ENCODE assay signal across 8 mouse cellular contexts in the genomic region with DNA sequence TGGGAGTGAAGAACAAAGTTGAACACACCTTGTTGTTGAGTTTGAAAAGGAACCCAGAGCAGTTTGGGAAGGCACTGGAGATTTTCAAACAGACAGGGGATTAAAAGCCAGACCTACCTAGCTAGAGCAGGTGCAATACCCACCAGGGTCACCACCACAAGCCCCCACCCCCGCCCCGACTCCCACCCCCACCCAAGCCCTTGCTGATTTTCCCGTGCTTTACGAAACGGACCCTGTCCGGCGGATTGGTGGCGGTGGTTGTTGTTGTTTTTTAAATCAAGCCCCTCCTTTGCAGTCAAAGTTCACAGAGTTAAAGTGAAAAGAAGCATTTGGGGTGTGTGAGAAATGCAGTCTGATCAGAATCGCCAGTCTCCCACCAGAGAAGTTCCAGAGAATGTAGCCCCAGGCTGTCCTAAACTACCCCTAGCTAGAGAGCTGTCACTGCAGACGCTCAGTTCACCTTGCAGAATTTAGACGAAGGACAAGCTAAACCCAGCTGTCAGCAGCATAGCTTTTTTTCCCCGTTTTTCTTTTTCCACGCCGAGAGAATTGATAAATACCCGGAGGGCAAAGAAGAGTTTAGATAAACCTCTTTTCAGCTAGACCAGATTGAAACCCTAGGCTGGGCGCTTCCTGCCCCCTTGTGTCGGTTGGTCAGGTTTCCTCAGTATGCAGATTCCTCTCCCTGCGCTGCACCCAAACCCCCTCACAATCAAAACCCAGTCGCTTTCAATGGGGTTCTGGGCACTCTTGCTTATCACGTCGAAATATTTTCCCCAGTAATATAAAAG. TPM values are rescaled to one million over a fixed set of nuclear protein-coding genes. Genes with fewer than 3 reads are reported as not detected.
DNase-seq lines count a peak whose midpoint lies in the region; ATAC-seq and TF ChIP-seq lines count a peak whose summit lies in the region.

No protein-coding gene starts in this region.

- peak overlapping the region; percentile 48 for H3K4me3 ChIP-seq in left cerebral cortex, adult 2 months
- H3K4me3 ChIP-seq in limb, embryonic 14.5 days (replicated peaks; ENCODE audit: low read length): peak overlapping the region; percentile 55
- H3K4me3 ChIP-seq in midbrain, embryonic 16.5 days (ENCODE audit: low read depth, low read length): peak overlapping the region; percentile 54
- H3K4me3 ChIP-seq in thymus, adult 2 months (ENCODE audit: control insufficient read depth, insufficient read depth, low read length): no peak overlapping the region

- peaks cover 10% of the 10 kb centered on the region for H3K36me3 ChIP-seq in limb, embryonic 14.5 days (ENCODE audit: control insufficient read depth, insufficient read depth, low read length)
- H3K36me3 ChIP-seq in midbrain, embryonic 16.5 days (ENCODE audit: control insufficient read depth, insufficient read depth, low read length): no peaks in the 10 kb centered on the region
- no peaks in the 10 kb centered on the region for H3K36me3 ChIP-seq in thymus, adult 2 months (ENCODE audit: control insufficient read depth, insufficient read depth, low read length)

- H3K27me3 ChIP-seq in limb, embryonic 14.5 days (ENCODE audit: control insufficient read depth, insufficient read depth, low read length): peaks cover 8% of the 10 kb centered on the region; the same call in 1 of the 2 replicates
- peaks cover 19% of the 10 kb centered on the region for H3K27me3 ChIP-seq in midbrain, embryonic 16.5 days (ENCODE audit: control insufficient read depth, insufficient read depth, low read depth, low read length)
- H3K27me3 ChIP-seq in thymus, adult 2 months (ENCODE audit: control insufficient read depth, insufficient read depth, low read length): peaks cover 8% of the 10 kb centered on the region; the same call in 1 of the 2 replicates

- ATAC-seq in hematopoietic stem cell, adult 5-6 weeks (replicated peaks in 1 of 2; ENCODE audit: insufficient read depth in 1 of 2, low FRiP score in 2 of 2, low TSS enrichment in 1 of 2, low read depth in 1 of 2, poor library complexity in 2 of 2, severe bottlenecking in 2 of 2): peak; percentile 27 to 62; a peak in 2 of 4 replicates
- ATAC-seq in limb, embryonic 14.5 days (ENCODE audit: low FRiP score, low read depth): no peak
- no peak for ATAC-seq in midbrain, embryonic 16.5 days

- H3K4me2 ChIP-seq in limb, embryonic 14.5 days (replicated peaks; ENCODE audit: low read depth, low read length, severe bottlenecking): peak overlapping the region; percentile 100
- H3K4me2 ChIP-seq in midbrain, embryonic 16.5 days (ENCODE audit: low read length): peak overlapping the region; percentile 99

- no peak for DNase-seq in left cerebral cortex, adult 2 months (ENCODE audit: extremely low spot score in 1 of 2, low spot score in 2 of 2)
- DNase-seq in left cerebral cortex, postnatal 36 days (ENCODE audit: low spot score in 2 of 2): no peak
- peak; percentile 73 for DNase-seq in embryo, embryonic 11 days
- peak; percentile 49 for DNase-seq in limb, embryonic 14.5 days (ENCODE audit: low spot score)
- no peak for DNase-seq in thymus, adult 2 months
- DNase-seq in thymus, postnatal 14 days: no peak

- intact Hi-C loops in left cerebral cortex, adult 2 months (cut with DNase I): loop anchor here (1.0 kb wide), 2 partner anchors 68 to 133 kb away; no protein-coding TSS in a partner anchor
- intact Hi-C loops in left cerebral cortex, postnatal 36 days (cut with DNase I): loop anchor here (5.0 kb wide), 2 partner anchors 71 to 131 kb away; no protein-coding TSS in a partner anchor

- peaks cover 16% of the 10 kb centered on the region; the same call in 1 of the 2 replicates for H3K9me3 ChIP-seq in limb, embryonic 14.5 days (ENCODE audit: control insufficient read depth, low read length)
- H3K9me3 ChIP-seq in midbrain, embryonic 16.5 days (replicated peaks; ENCODE audit: control insufficient read depth, low read length, poor library complexity, severe bottlenecking): peaks cover 4% of the 10 kb centered on the region; the same call in 1 of the 2 replicates

- no peak overlapping the region for H3K27ac ChIP-seq in left cerebral cortex, adult 2 months
- H3K27ac ChIP-seq in limb, embryonic 14.5 days (replicated peaks; ENCODE audit: low read depth, low read length): no peak overlapping the region
- no peak overlapping the region for H3K27ac ChIP-seq in midbrain, embryonic 16.5 days (ENCODE audit: low read length)
- no peak overlapping the region for H3K27ac ChIP-seq in thymus, adult 2 months (ENCODE audit: control insufficient read depth, insufficient read depth, low read length)

- TF ChIP-seq CTCF in left cerebral cortex, adult 2 months (IDR thresholded peaks at IDR 0.05): peak; percentile 51
- TF ChIP-seq CTCF in thymus, adult 2 months (IDR thresholded peaks at IDR 0.05; ENCODE audit: borderline replicate concordance, control insufficient read depth, extremely low read depth, insufficient read depth, low read length, poor library complexity): no peak

- 0 out of 2 replicates have a peak, but pooled peaks cover 10% of the 10 kb centered on the region for H3K4me1 ChIP-seq in limb, embryonic 14.5 days (ENCODE audit: control insufficient read depth, insufficient read depth, low read length)
- H3K4me1 ChIP-seq in midbrain, embryonic 16.5 days (ENCODE audit: control insufficient read depth, insufficient read depth, low read length): peaks cover 18% of the 10 kb centered on the region
- no peaks in the 10 kb centered on the region for H3K4me1 ChIP-seq in thymus, adult 2 months (replicated peaks; ENCODE audit: control insufficient read depth, insufficient read depth, low read length)

- under 1% methylated on average over 21 of the region's 21 CpGs for WGBS in limb, embryonic 14.5 days
- WGBS in midbrain, embryonic 16.5 days: under 1% methylated on average over 21 of the region's 21 CpGs
- 5% methylated on average over 21 of the region's 21 CpGs for WGBS in thymus, adult 2 months

- H3K9ac ChIP-seq in limb, embryonic 14.5 days (ENCODE audit: low read depth, low read length, severe bottlenecking): no peak overlapping the region
- H3K9ac ChIP-seq in midbrain, embryonic 16.5 days (ENCODE audit: low read depth, low read length): no peak overlapping the region

- TF ChIP-seq POLR2A in limb, embryonic 14.5 days (IDR thresholded peaks at IDR 0.05; ENCODE audit: borderline replicate concordance, extremely low read depth, insufficient read depth, insufficient read length): no peak
- no peak for TF ChIP-seq POLR2A in thymus, adult 2 months (IDR thresholded peaks at IDR 0.05; ENCODE audit: control insufficient read depth, extremely low read depth, insufficient read depth, low read length, poor library complexity)

RNA-seq across cellular contexts. Expression of a gene that starts 0.8 kb away (rescaled TPM):
- 1 to 10 TPM; 1.4 to 2.2 TPM for total RNA-seq in left cerebral cortex, adult 2 months (2021)
- 1 to 10 TPM; 1.2 to 1.5 TPM for total RNA-seq in left cerebral cortex, postnatal 36 days (2021)
- total RNA-seq in hematopoietic stem cell, adult 5-6 weeks (2017): not detected in 2 replicates
- polyA plus RNA-seq in limb, embryonic 14.5 days (2012; rRNA removed): 15.2 and 16.8 TPM in 2 replicates
- 10.0 and 10.9 TPM in 2 replicates for polyA plus RNA-seq in limb, embryonic 14.5 days (2014; fragmentation: Nextera tagmentation; extraction: Ambion mirVana)
- 1.4 and 1.7 TPM in 2 replicates for polyA plus RNA-seq in midbrain, embryonic 16.5 days (2015; fragmentation: Nextera tagmentation; extraction: Ambion mirVana)
- polyA plus RNA-seq in thymus, adult 2 months (2012; rRNA removed): 0.81 and 0.99 TPM in 2 replicates

Comparison
In these comparisons a context has a peak if more than half of its experiments do, and no peak if none do; other contexts are left out.
1. DNase-seq: peak in embryo, embryonic 11 days (single experiment) and limb, embryonic 14.5 days (single experiment); none in left cerebral cortex, adult 2 months (0 of 2), left cerebral cortex, postnatal 36 days (0 of 2), thymus, adult 2 months (single experiment) and thymus, postnatal 14 days (single experiment).
2. ATAC-seq: peak in hematopoietic stem cell, adult 5-6 weeks (2 of 2); none in limb, embryonic 14.5 days (single experiment) and midbrain, embryonic 16.5 days (single experiment).